Mouse (Mus musculus): ENCODE measurements at regions not wholly inside any gene's neighbourhood (a gene's known extent, or its start where the extent isn't known, plus 50 kb on each side); places are given as distances from the start of the nearest gene placed in this dataset.
A peak's percentile ranks its signal among the peaks of the same experiment; 100 is the strongest.

DNA sequence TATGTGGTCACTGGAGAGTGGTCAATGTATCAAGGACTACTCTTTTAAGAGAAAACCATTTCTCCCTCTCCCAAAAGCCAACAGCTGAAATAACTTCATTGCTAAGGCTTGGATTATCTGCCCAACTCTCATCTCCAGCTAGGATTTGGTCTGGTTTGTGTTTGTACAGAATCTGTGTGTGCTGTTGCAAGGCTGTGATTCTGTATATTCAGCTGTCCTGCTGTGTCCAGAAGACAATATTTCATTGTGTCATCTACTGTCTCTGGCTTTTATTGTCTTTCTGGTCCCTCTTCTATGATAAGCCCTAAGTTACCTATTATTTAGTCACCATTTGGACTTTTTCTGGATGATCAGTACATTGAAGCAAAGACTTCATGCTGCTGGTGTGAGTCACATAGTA is 110.9 kb downstream of the Cenpc1 start:
- ATAC-seq (ENCODE audit: low read depth): no peak

DNA sequence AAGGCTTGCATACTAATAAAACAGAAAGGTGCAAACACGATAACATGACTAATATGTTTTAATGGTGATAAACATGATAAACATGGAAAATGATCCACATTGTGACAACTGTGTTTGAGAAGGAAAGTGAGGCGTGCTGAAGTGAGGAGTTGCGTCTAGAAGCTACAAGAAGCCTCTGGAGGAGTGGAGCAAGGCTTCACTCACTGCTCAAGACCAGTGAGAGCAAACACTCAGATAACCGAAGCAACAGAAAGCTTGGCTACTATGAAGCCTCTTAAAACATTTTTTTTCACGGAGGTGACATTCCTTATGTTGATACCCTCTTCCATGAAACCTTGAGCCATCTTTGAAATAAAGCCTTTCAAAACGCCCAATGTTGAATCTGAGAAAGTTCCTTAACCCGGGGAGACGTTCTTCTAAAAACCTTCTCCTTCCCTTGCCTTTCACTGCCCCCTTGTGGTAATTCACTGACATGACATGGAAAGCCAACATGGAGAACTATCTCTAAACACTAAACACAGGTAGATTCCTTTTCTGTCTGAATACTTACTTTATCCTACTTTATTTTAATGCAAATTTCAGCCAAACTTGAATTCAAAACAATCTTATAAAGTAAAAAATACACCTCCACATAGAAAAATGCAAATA is 128.6 kb downstream of the Cenpc1 start:
- H3K9ac ChIP-seq (ENCODE audit: low read length): no peak overlapping the region
- no peak overlapping the region for H3K4me3 ChIP-seq (ENCODE audit: low read length)
- no peaks in the 10 kb centered on the region for H3K9me3 ChIP-seq (ENCODE audit: control insufficient read depth, low read length)
- no peaks in the 10 kb centered on the region for H3K27me3 ChIP-seq (ENCODE audit: control insufficient read depth, insufficient read depth, low read depth, low read length)
- H3K4me1 ChIP-seq (replicated peaks; ENCODE audit: control insufficient read depth, insufficient read depth, low read length): no peaks in the 10 kb centered on the region
- WGBS: 23% methylated on average over 8 of the region's 8 CpGs
- 0 out of 2 replicates have a peak overlapping the region, but pooled peaks have one; percentile 16 for H3K4me2 ChIP-seq (ENCODE audit: low read depth, low read length)
- no peaks in the 10 kb centered on the region for H3K36me3 ChIP-seq (ENCODE audit: control insufficient read depth, insufficient read depth, low read length)
- no peak overlapping the region for H3K27ac ChIP-seq (ENCODE audit: low read length)
- ATAC-seq (ENCODE audit: low read depth): no peak

More for the DNA sequence above, 110.9 kb downstream of the Cenpc1 start:
- Histone ChIP-seq H3K4me3 (ENCODE audit: low read length) (no peak overlapping the region), H3K36me3 (ENCODE audit: control insufficient read depth, insufficient read depth, low read length) (no peaks in the 10 kb centered on the region), H3K9ac (ENCODE audit: low read length) (no peak overlapping the region), H3K4me1 (replicated peaks; ENCODE audit: control insufficient read depth, insufficient read depth, low read length) (no peaks in the 10 kb centered on the region), H3K27me3 (ENCODE audit: control insufficient read depth, insufficient read depth, low read depth, low read length) (no peaks in the 10 kb centered on the region), H3K9me3 (ENCODE audit: control insufficient read depth, low read length) (no peaks in the 10 kb centered on the region), H3K4me2 (ENCODE audit: low read depth, low read length) (no peak overlapping the region), H3K27ac (ENCODE audit: low read length) (no peak overlapping the region)

DNA sequence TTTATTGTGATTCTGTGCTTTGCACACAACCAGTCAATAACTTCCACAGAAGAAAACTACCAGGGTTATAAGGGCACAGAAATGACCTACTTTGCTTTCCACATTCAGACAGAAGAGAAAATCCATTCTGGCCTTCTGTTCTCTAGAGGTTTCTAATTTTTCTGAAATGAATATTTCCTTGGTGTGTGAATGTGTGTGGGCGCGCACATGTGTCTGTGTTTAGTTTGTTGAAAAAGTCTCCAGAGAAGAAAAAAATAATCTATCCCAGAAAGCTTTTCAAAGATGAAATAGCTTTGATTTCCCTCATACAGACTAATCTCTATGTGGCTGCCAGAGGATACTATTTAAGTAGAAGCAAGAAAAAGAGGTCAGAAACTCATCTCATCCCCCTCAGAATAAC is 147.1 kb downstream of the Cenpc1 start:
- no peak overlapping the region for H3K4me2 ChIP-seq (ENCODE audit: low read depth, low read length)
- no peak overlapping the region for H3K9ac ChIP-seq (ENCODE audit: low read length)
- H3K36me3 ChIP-seq (ENCODE audit: control insufficient read depth, insufficient read depth, low read length): no peaks in the 10 kb centered on the region
- no peak overlapping the region for H3K27ac ChIP-seq (ENCODE audit: low read length)
- H3K4me3 ChIP-seq (ENCODE audit: low read length): no peak overlapping the region
- 95% methylated on average over 2 of the region's 2 CpGs for WGBS
- no peaks in the 10 kb centered on the region for H3K9me3 ChIP-seq (ENCODE audit: control insufficient read depth, low read length)
- ATAC-seq (ENCODE audit: low read depth): no peak
- H3K27me3 ChIP-seq (ENCODE audit: control insufficient read depth, insufficient read depth, low read depth, low read length): no peaks in the 10 kb centered on the region
- no peaks in the 10 kb centered on the region for H3K4me1 ChIP-seq (replicated peaks; ENCODE audit: control insufficient read depth, insufficient read depth, low read length)

DNA sequence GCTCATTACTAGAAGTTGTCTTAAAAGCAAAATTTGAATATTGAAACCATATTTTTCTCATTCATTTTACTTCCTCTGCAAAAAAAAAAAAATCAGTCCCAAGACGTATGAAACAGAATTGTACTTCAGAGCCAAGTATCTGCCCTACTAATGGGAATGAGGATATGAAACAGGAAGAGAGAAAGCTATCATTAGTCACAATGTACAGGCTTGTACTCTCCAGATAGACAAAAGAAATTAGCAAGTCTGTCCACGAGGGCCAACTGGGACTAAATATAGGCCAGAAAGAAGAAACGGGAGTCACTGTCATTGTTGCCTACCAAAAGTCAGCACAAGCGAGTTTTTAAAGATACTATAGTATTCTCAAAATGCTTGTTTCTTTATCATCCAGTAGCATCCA is 150.4 kb downstream of the Cenpc1 start:
- 62% methylated on average over 4 of the region's 4 CpGs for WGBS
- H3K27ac ChIP-seq (ENCODE audit: low read length): no peak overlapping the region
- no peaks in the 10 kb centered on the region for H3K9me3 ChIP-seq (ENCODE audit: control insufficient read depth, low read length)
- H3K4me2 ChIP-seq (ENCODE audit: low read depth, low read length): no peak overlapping the region
- H3K4me3 ChIP-seq (ENCODE audit: low read length): no peak overlapping the region
- no peaks in the 10 kb centered on the region for H3K36me3 ChIP-seq (ENCODE audit: control insufficient read depth, insufficient read depth, low read length)
- H3K9ac ChIP-seq (ENCODE audit: low read length): no peak overlapping the region
- no peaks in the 10 kb centered on the region for H3K4me1 ChIP-seq (replicated peaks; ENCODE audit: control insufficient read depth, insufficient read depth, low read length)
- no peaks in the 10 kb centered on the region for H3K27me3 ChIP-seq (ENCODE audit: control insufficient read depth, insufficient read depth, low read depth, low read length)
- ATAC-seq (ENCODE audit: low read depth): no peak

DNA sequence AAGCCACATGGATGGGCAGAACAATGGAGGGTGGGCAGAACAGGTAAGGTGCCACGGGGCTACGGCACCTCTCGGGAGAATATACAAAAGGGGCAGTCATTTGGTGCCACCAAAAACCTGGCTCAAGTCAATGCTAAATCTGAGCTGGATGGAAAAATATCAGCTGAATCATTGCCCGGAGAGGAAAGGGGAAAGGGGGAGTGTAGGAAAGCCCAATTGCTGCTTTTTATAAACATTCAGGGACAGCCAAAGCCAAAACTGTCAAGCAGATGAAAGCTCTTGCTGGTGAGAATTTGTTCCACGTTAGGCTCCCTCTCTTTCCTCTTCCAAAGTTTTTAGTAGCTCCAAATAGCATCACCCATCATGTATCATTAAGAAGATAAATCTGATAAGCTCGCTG is 168.9 kb downstream of the Cenpc1 start:
- H3K9me3 ChIP-seq (ENCODE audit: control insufficient read depth, low read length): no peaks in the 10 kb centered on the region
- H3K27me3 ChIP-seq (ENCODE audit: control insufficient read depth, insufficient read depth, low read depth, low read length): no peaks in the 10 kb centered on the region
- no peak for ATAC-seq (ENCODE audit: low read depth)
- 54% methylated on average over 6 of the region's 6 CpGs for WGBS
- H3K4me2 ChIP-seq (ENCODE audit: low read depth, low read length): no peak overlapping the region
- H3K36me3 ChIP-seq (ENCODE audit: control insufficient read depth, insufficient read depth, low read length): no peaks in the 10 kb centered on the region
- H3K27ac ChIP-seq (ENCODE audit: low read length): no peak overlapping the region
- H3K4me3 ChIP-seq (ENCODE audit: low read length): no peak overlapping the region
- no peaks in the 10 kb centered on the region for H3K4me1 ChIP-seq (replicated peaks; ENCODE audit: control insufficient read depth, insufficient read depth, low read length)
- H3K9ac ChIP-seq (ENCODE audit: low read length): no peak overlapping the region

DNA sequence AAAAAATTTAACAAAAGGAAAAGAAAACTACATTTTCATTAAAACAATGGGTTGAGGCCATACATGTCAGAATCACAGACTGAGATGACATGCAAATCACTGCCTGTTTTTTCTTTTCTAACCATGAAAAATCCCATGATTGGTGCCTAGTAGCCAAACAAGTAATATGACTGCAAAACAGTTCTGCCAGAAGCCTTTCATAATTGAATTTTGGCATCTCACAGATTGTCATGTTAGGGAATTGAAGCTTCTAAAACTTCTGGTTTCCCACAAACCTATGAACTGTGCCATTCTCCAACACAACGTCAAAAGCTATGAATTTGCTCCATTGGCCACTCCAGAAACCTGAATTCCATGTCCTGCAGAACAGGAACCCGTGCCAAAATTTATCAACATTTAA is 169.6 kb downstream of the Cenpc1 start:
- ATAC-seq (ENCODE audit: low read depth): no peak
- H3K4me1 ChIP-seq (replicated peaks; ENCODE audit: control insufficient read depth, insufficient read depth, low read length): no peaks in the 10 kb centered on the region
- no peak overlapping the region for H3K9ac ChIP-seq (ENCODE audit: low read length)
- H3K36me3 ChIP-seq (ENCODE audit: control insufficient read depth, insufficient read depth, low read length): no peaks in the 10 kb centered on the region
- H3K4me3 ChIP-seq (ENCODE audit: low read length): no peak overlapping the region
- WGBS: 56% methylated on average over 2 of the region's 2 CpGs
- H3K9me3 ChIP-seq (ENCODE audit: control insufficient read depth, low read length): no peaks in the 10 kb centered on the region
- no peak overlapping the region for H3K27ac ChIP-seq (ENCODE audit: low read length)
- H3K27me3 ChIP-seq (ENCODE audit: control insufficient read depth, insufficient read depth, low read depth, low read length): no peaks in the 10 kb centered on the region
- no peak overlapping the region for H3K4me2 ChIP-seq (ENCODE audit: low read depth, low read length)

DNA sequence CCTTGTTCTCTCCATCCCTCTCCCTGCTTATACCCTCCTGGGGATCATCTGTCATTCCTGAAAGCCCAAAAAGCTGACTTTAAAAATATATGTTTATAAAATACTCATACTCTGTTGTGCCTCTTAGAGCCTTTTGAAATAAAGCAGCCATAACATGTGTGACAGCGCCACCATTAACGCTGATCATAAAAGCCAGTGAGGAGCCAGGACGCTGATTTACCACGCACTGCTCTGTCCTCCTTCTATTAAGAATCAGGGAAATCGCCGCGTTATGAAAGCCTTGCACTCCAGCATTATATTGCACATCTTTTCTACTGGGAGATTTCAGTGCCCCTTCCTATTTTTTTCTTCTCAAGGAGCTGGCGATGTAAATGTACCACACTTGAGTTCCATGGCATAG is 195.1 kb downstream of the Cenpc1 start:
- Histone ChIP-seq H3K4me2 (ENCODE audit: low read depth, low read length) (no peak overlapping the region), H3K9ac (ENCODE audit: low read length) (no peak overlapping the region), H3K4me3 (ENCODE audit: low read length) (no peak overlapping the region), H3K27ac (ENCODE audit: low read length) (no peak overlapping the region), H3K27me3 (ENCODE audit: control insufficient read depth, insufficient read depth, low read depth, low read length) (no peaks in the 10 kb centered on the region), H3K4me1 (replicated peaks; ENCODE audit: control insufficient read depth, insufficient read depth, low read length) (no peaks in the 10 kb centered on the region), H3K36me3 (ENCODE audit: control insufficient read depth, insufficient read depth, low read length) (no peaks in the 10 kb centered on the region), H3K9me3 (ENCODE audit: control insufficient read depth, low read length) (no peaks in the 10 kb centered on the region)
- WGBS: 81% methylated on average over 8 of the region's 8 CpGs
- no peak for ATAC-seq (ENCODE audit: low read depth)

DNA sequence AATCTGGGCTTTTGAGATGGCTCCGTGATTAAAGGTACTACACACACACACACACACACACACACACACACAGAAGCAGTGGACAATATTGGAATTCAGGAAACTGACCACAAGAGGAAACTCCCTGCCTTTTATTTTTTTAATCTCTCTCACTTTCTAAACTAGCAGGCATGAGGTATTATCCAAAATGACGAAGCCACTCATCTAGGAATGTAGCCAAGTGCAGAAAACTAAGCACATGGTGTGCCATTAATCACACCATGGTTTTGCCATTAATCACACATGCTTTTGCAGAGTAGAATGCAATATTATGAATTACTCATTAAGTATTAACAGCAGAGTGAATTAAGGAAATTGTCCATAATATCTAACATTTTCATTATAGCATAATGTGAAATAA is 232.8 kb downstream of the Cenpc1 start:
- H3K4me1 ChIP-seq (replicated peaks; ENCODE audit: control insufficient read depth, insufficient read depth, low read length): peaks cover 3% of the 10 kb centered on the region; the same call in 1 of the 2 replicates
- H3K9me3 ChIP-seq (ENCODE audit: control insufficient read depth, low read length): no peaks in the 10 kb centered on the region
- WGBS: 66% methylated on average over 2 of the region's 2 CpGs
- ATAC-seq (ENCODE audit: low read depth): no peak
- H3K36me3 ChIP-seq (ENCODE audit: control insufficient read depth, insufficient read depth, low read length): no peaks in the 10 kb centered on the region
- no peak overlapping the region for H3K27ac ChIP-seq (ENCODE audit: low read length)
- H3K9ac ChIP-seq (ENCODE audit: low read length): no peak overlapping the region
- no peaks in the 10 kb centered on the region for H3K27me3 ChIP-seq (ENCODE audit: control insufficient read depth, insufficient read depth, low read depth, low read length)
- H3K4me2 ChIP-seq (ENCODE audit: low read depth, low read length): no peak overlapping the region
- no peak overlapping the region for H3K4me3 ChIP-seq (ENCODE audit: low read length)

DNA sequence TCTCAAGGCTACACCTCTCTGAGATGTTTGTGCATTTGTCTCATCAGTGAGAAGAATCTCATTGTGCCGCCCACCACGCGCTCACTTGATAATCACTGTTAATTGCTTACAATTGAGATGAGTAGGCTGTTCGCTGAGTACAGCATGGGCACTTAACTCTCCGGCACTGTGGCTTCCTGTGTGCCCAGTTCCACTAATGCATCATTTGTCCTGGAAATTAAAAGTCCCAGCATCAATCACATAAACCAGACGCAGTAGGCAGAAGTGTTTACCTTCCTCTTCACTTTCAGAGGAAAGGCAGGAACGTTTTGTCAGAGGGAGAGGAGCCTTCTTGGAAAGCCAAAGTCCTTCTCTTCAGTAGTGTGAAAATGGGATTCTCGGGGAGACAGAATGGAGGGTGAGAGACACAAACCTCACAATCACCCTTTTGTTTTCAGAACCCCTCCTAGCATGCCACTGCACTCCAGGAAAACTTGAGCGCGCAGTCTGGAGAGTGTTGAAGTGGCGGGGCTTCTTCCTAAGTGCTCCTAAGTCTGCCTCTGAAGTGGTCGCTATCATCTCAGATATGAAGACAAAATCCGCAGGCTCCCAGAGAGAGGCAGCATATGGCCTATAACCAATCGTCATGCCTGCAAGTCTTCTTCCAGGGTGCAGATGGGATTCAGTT is 269.7 kb downstream of the Cenpc1 start:
- no peak overlapping the region for H3K9ac ChIP-seq (ENCODE audit: low read length)
- H3K4me2 ChIP-seq (ENCODE audit: low read depth, low read length): peak overlapping the region; percentile 7; the same call in 1 of the 2 replicates
- ATAC-seq (ENCODE audit: low read depth): peak; percentile 93
- no peak overlapping the region for H3K4me3 ChIP-seq (ENCODE audit: low read length)
- no peaks in the 10 kb centered on the region for H3K36me3 ChIP-seq (ENCODE audit: control insufficient read depth, insufficient read depth, low read length)
- H3K9me3 ChIP-seq (ENCODE audit: control insufficient read depth, low read length): no peaks in the 10 kb centered on the region
- peak overlapping the region; percentile 41 for H3K27ac ChIP-seq (ENCODE audit: low read length)
- WGBS: 43% methylated on average over 14 of the region's 14 CpGs
- H3K4me1 ChIP-seq (replicated peaks; ENCODE audit: control insufficient read depth, insufficient read depth, low read length): no peaks in the 10 kb centered on the region
- H3K27me3 ChIP-seq (ENCODE audit: control insufficient read depth, insufficient read depth, low read depth, low read length): no peaks in the 10 kb centered on the region

Data from lung, embryonic 16.5 days (tissue).